Mouse (Mus musculus): Measurements from ENCODE around the gene Ctf2. TPM values are rescaled to one million over a fixed set of nuclear protein-coding genes. Genes with fewer than 3 reads are reported as not detected.
A peak's percentile ranks its signal among the peaks of the same experiment; 100 is the strongest.

Gene Ctf2
- polyA plus RNA-seq, 1 experiment = not detected

GRCm38 (mm10) chr7:127677609-127678008 lies 54.4 kb downstream of the Ctf2 start:
- DNase-seq = no peak
- no peak for TF ChIP-seq CTCF (IDR thresholded peaks at IDR 0.05; ENCODE audit: insufficient read depth, low read length)
- no peak for TF ChIP-seq POLR2A (IDR thresholded peaks at IDR 0.05; ENCODE audit: borderline replicate concordance, extremely low read depth, low read depth, low read length)
- Histone ChIP-seq H3K4me3 (replicated peaks; ENCODE audit: extremely low read depth, low read depth, low read length) (no peak overlapping the region), H3K4me1 (ENCODE audit: control insufficient read depth, insufficient read depth, low read length) (no peaks in the 10 kb centered on the region)
- 91% methylated on average over 4 of the region's 4 CpGs for WGBS

- peak; percentile 30 for DNase-seq
Measured at GRCm38 (mm10) chr7:127677077-127677476, 54.9 kb downstream of the Ctf2 start.

GRCm38 (mm10) chr7:127675391-127675811 lies 56.6 kb downstream of the Ctf2 start:
- H3K4me1 ChIP-seq (ENCODE audit: control insufficient read depth, insufficient read depth, low read length) = no peaks in the 10 kb centered on the region
- WGBS = 76% methylated on average over 9 of the region's 9 CpGs
- TF ChIP-seq POLR2A (IDR thresholded peaks at IDR 0.05; ENCODE audit: borderline replicate concordance, extremely low read depth, low read depth, low read length) = no peak
- H3K4me3 ChIP-seq (replicated peaks; ENCODE audit: extremely low read depth, low read depth, low read length) = no peak overlapping the region
- no peak for DNase-seq

More at GRCm38 (mm10) chr7:127677077-127677476, 54.9 kb downstream of the Ctf2 start:
- WGBS = 69% methylated on average over 6 of the region's 6 CpGs
- H3K4me1 ChIP-seq (ENCODE audit: control insufficient read depth, insufficient read depth, low read length) = no peaks in the 10 kb centered on the region
- TF ChIP-seq CTCF (IDR thresholded peaks at IDR 0.05; ENCODE audit: insufficient read depth, low read length) (peak; percentile 57), POLR2A (IDR thresholded peaks at IDR 0.05; ENCODE audit: borderline replicate concordance, extremely low read depth, low read depth, low read length) (no peak)
- no peak overlapping the region for H3K4me3 ChIP-seq (replicated peaks; ENCODE audit: extremely low read depth, low read depth, low read length)

- Histone ChIP-seq H3K4me1 (ENCODE audit: control insufficient read depth, insufficient read depth, low read length) (no peaks in the 10 kb centered on the region), H3K4me3 (replicated peaks; ENCODE audit: extremely low read depth, low read depth, low read length) (no peak overlapping the region)
- 3% methylated on average over 5 of the region's 5 CpGs for WGBS
- TF ChIP-seq POLR2A (IDR thresholded peaks at IDR 0.05; ENCODE audit: borderline replicate concordance, extremely low read depth, low read depth, low read length) (no peak), CTCF (IDR thresholded peaks at IDR 0.05; ENCODE audit: insufficient read depth, low read length) (peak; percentile 97)
- peak; percentile 76 for DNase-seq
Measured at GRCm38 (mm10) chr7:127674977-127675376, 57.0 kb downstream of the Ctf2 start.

GRCm38 (mm10) chr7:127672776-127673175 lies 59.2 kb downstream of the Ctf2 start:
- DNase-seq = no peak
- no peak overlapping the region for H3K4me3 ChIP-seq (replicated peaks; ENCODE audit: extremely low read depth, low read depth, low read length)
- TF ChIP-seq POLR2A (IDR thresholded peaks at IDR 0.05; ENCODE audit: borderline replicate concordance, extremely low read depth, low read depth, low read length) = no peak
- TF ChIP-seq CTCF (IDR thresholded peaks at IDR 0.05; ENCODE audit: insufficient read depth, low read length) = no peak
- H3K4me1 ChIP-seq (ENCODE audit: control insufficient read depth, insufficient read depth, low read length) = no peaks in the 10 kb centered on the region
- WGBS = 57% methylated on average over 4 of the region's 4 CpGs

- WGBS = 67% methylated on average over 11 of the region's 11 CpGs
Measured at GRCm38 (mm10) chr7:127671880-127672774, 59.8 kb downstream of the Ctf2 start.

More at GRCm38 (mm10) chr7:127671880-127672774, 59.8 kb downstream of the Ctf2 start:
- no peak for DNase-seq
- Histone ChIP-seq H3K4me1 (ENCODE audit: control insufficient read depth, insufficient read depth, low read length) (no peaks in the 10 kb centered on the region), H3K4me3 (replicated peaks; ENCODE audit: extremely low read depth, low read depth, low read length) (no peak overlapping the region)
- no peak for TF ChIP-seq POLR2A (IDR thresholded peaks at IDR 0.05; ENCODE audit: borderline replicate concordance, extremely low read depth, low read depth, low read length)
- TF ChIP-seq CTCF (IDR thresholded peaks at IDR 0.05; ENCODE audit: insufficient read depth, low read length) = no peak

Other genes with a start within 250 kb of the Ctf2 start
- 27.0 and 32.8 TPM in 2 replicates for gene Srcap, start 220.2 kb downstream of the Ctf2 start, polyA plus RNA-seq (2012; rRNA removed)
- gene Gm42715, start 212.6 kb downstream of the Ctf2 start, polyA plus RNA-seq (2012; rRNA removed) = 8.1 and 10.0 TPM in 2 replicates
- 1.7 and 4.2 TPM in 2 replicates for gene Tmem265, start 170.8 kb downstream of the Ctf2 start, polyA plus RNA-seq (2012; rRNA removed)
- gene Phkg2, start 158.8 kb downstream of the Ctf2 start, polyA plus RNA-seq (2012; rRNA removed) = 54.9 and 70.9 TPM in 2 replicates
- 14.0 and 16.5 TPM in 2 replicates for gene Ccdc189, start 143.6 kb downstream of the Ctf2 start, polyA plus RNA-seq (2012; rRNA removed)
- 26.1 and 32.8 TPM in 2 replicates for gene Rnf40, start 143.4 kb downstream of the Ctf2 start, polyA plus RNA-seq (2012; rRNA removed)
- 13.9 and 15.4 TPM in 2 replicates for gene Zfp629, start 116.4 kb downstream of the Ctf2 start, polyA plus RNA-seq (2012; rRNA removed)
- gene Bcl7c, start 23.2 kb downstream of the Ctf2 start, polyA plus RNA-seq (2012; rRNA removed) = 22.0 and 26.8 TPM in 2 replicates
- gene Ctf1, start 19.4 kb downstream of the Ctf2 start, polyA plus RNA-seq (2012; rRNA removed) = 20.1 and 21.1 TPM in 2 replicates
- gene Fbxl19, start 12.4 kb upstream of the Ctf2 start, polyA plus RNA-seq (2012; rRNA removed) = 25.9 and 27.3 TPM in 2 replicates
- gene Orai3, start 37.6 kb upstream of the Ctf2 start, polyA plus RNA-seq (2012; rRNA removed) = 39.1 and 45.6 TPM in 2 replicates
- 10.8 and 15.6 TPM in 2 replicates for gene Setd1a, start 44.5 kb upstream of the Ctf2 start, polyA plus RNA-seq (2012; rRNA removed)
- gene Gm49388, start 53.4 kb upstream of the Ctf2 start, polyA plus RNA-seq (2012; rRNA removed) = not detected in 2 replicates
- 79.4 and 81.7 TPM in 2 replicates for gene Hsd3b7, start 68.4 kb upstream of the Ctf2 start, polyA plus RNA-seq (2012; rRNA removed)
- 63.5 and 77.9 TPM in 2 replicates for gene Stx4a, start 92.1 kb upstream of the Ctf2 start, polyA plus RNA-seq (2012; rRNA removed)
- 5.1 and 7.6 TPM in 2 replicates for gene Stx1b, start 92.4 kb upstream of the Ctf2 start, polyA plus RNA-seq (2012; rRNA removed)
- 22.0 and 23.4 TPM in 2 replicates for gene Zfp646, start 144.1 kb upstream of the Ctf2 start, polyA plus RNA-seq (2012; rRNA removed)
- 6.0 and 6.7 TPM in 2 replicates for gene Zfp668, start 144.7 kb upstream of the Ctf2 start, polyA plus RNA-seq (2012; rRNA removed)
- gene Prss53, start 158.8 kb upstream of the Ctf2 start, polyA plus RNA-seq (2012; rRNA removed) = 3.4 and 5.0 TPM in 2 replicates
- not detected in 2 replicates for gene Gm21974, start 163.3 kb upstream of the Ctf2 start, polyA plus RNA-seq (2012; rRNA removed)
- 176 and 201 TPM in 2 replicates for gene Vkorc1, start 163.5 kb upstream of the Ctf2 start, polyA plus RNA-seq (2012; rRNA removed)
- gene Bckdk, start 171.9 kb upstream of the Ctf2 start, polyA plus RNA-seq (2012; rRNA removed) = 72.7 and 94.7 TPM in 2 replicates
- gene Kat8, start 180.3 kb upstream of the Ctf2 start, polyA plus RNA-seq (2012; rRNA removed) = 10.4 and 12.5 TPM in 2 replicates
- 157 and 158 TPM in 2 replicates for gene Prss8, start 197.9 kb upstream of the Ctf2 start, polyA plus RNA-seq (2012; rRNA removed)
- 14.6 and 17.5 TPM in 2 replicates for gene Prss36, start 214.6 kb upstream of the Ctf2 start, polyA plus RNA-seq (2012; rRNA removed)
- 221 and 299 TPM in 2 replicates for gene Fus, start 235.3 kb upstream of the Ctf2 start, polyA plus RNA-seq (2012; rRNA removed)